Mouse (Mus musculus): Measurements from ENCODE around the gene Pfdn5. TPM values are rescaled to one million over a fixed set of nuclear protein-coding genes. Genes with fewer than 3 reads are reported as not detected.

Gene Pfdn5
- total and polyA plus RNA-seq, 3 experiments: 302 to 7,439 (median 465) TPM

GRCm38 (mm10) chr15:102355871-102356441 is 30.0 kb downstream of the Pfdn5 start:
- Histone ChIP-seq H3K4me3 (ENCODE audit: control insufficient read depth in 1 of 2, insufficient read depth in 1 of 2, low read depth in 2 of 2, low read length in 2 of 2) (no peak overlapping the region), H3K27me3 (ENCODE audit: control insufficient read depth in 1 of 2, insufficient read depth in 2 of 2, low read length in 2 of 2) (peaks cover 8 to 10% of the 10 kb centered on the region in 2 experiments; a peak in 3 of 4 replicates), H3K27ac (ENCODE audit: control insufficient read depth, low read depth, low read length) (no peak overlapping the region), H3K36me3 (ENCODE audit: control insufficient read depth in 1 of 2, insufficient read depth in 2 of 2, low read length in 2 of 2) (no peaks in the 10 kb centered on the region), H3K9me3 (replicated peaks; ENCODE audit: insufficient read depth, low read length) (no peaks in the 10 kb centered on the region), H3K4me1 (ENCODE audit: control insufficient read depth in 1 of 2, insufficient read depth in 2 of 2, low read length in 2 of 2) (peaks cover 0 to 4% of the 10 kb centered on the region in 2 experiments; a peak in 2 of 4 replicates), H3K9ac (ENCODE audit: control insufficient read depth, low read depth, low read length, poor library complexity, severe bottlenecking) (no peak overlapping the region), H3K79me2 (ENCODE audit: control insufficient read depth, insufficient read depth, low read length, poor library complexity) (no peaks in the 10 kb centered on the region)
- TF ChIP-seq EP300 (IDR thresholded peaks at IDR 0.05; ENCODE audit: low read depth in 1 of 2, low read length in 2 of 2) (no peak), CTCF (IDR thresholded peaks at IDR 0.05 in 2 of 3, conservative IDR thresholded peaks at IDR 0.05 in 1 of 3; ENCODE audit: control insufficient read depth in 1 of 3, insufficient read depth in 1 of 3, low read depth in 2 of 3, low read length in 3 of 3, poor library complexity in 1 of 3, severe bottlenecking in 1 of 3) (no peak), POLR2AphosphoS5 (IDR thresholded peaks at IDR 0.05; ENCODE audit: borderline replicate concordance, low read depth, low read length) (no peak), POLR2A (IDR thresholded peaks at IDR 0.05; ENCODE audit: control insufficient read depth in 1 of 2, insufficient read depth in 1 of 2, low read depth in 1 of 2, low read length in 2 of 2, poor library complexity in 1 of 2) (no peak), USF2 (IDR thresholded peaks at IDR 0.05; ENCODE audit: borderline replicate concordance in 1 of 2, insufficient read depth in 1 of 2, low read depth in 1 of 2, low read length in 2 of 2) (no peak), RCOR1 (IDR thresholded peaks at IDR 0.05; ENCODE audit: low read depth, low read length) (no peak)
- no peak for DNase-seq (ENCODE audit: low read depth, low spot score)

DNA sequence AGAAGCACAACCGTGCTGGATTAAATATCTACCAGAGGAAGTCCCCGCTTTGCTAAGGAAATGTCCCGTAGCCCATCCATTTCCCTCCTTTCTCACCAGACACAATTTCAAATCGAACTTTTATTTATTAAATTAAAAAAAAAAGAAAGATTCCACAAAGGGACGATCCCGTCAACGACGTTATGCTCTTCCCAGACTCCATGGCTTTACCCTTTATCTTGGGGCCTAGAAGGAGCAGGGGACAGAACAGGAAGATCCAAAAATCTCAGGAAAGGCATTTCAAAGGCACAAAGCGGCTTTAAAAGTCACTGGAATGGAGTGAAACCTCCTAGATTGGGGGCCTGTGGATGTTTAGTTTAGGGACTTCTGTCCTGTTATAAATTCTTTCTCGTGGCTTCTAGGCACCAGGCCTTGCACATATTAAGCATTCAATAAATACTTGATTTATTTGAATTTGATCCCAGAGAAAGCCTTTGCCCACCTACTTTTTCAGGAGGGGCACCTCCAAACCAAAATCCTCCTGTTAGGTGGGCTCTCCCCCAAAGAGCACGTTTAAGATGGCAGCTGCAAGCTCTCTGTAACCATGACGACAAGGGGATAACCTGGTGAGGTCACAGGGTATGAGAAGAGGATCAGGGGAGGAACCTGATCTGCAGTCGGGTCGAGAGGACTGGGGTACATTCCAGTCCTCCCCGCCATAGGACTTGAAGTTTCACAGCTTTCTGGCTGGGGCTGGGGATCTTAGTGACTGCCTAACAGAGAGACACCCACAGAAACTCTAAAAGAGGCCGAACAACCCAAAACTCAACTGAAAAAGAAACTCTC is 30.8 kb downstream of the Pfdn5 start:
- no peaks in the 10 kb centered on the region for H3K79me2 ChIP-seq (ENCODE audit: control insufficient read depth, insufficient read depth, low read length, poor library complexity)
- H3K27me3 ChIP-seq (ENCODE audit: control insufficient read depth in 1 of 2, insufficient read depth in 2 of 2, low read length in 2 of 2): peaks cover 8 to 10% of the 10 kb centered on the region in 2 experiments; a peak in 3 of 4 replicates
- no peak overlapping the region for H3K9ac ChIP-seq (ENCODE audit: control insufficient read depth, low read depth, low read length, poor library complexity, severe bottlenecking)
- H3K4me1 ChIP-seq (ENCODE audit: control insufficient read depth in 1 of 2, insufficient read depth in 2 of 2, low read length in 2 of 2): no peaks in the 10 kb centered on the region
- no peaks in the 10 kb centered on the region for H3K9me3 ChIP-seq (replicated peaks; ENCODE audit: insufficient read depth, low read length)
- H3K36me3 ChIP-seq (ENCODE audit: control insufficient read depth in 1 of 2, insufficient read depth in 2 of 2, low read length in 2 of 2): no peaks in the 10 kb centered on the region
- no peak for DNase-seq (ENCODE audit: low read depth, low spot score)
- H3K27ac ChIP-seq (ENCODE audit: control insufficient read depth, low read depth, low read length): no peak overlapping the region
- H3K4me3 ChIP-seq (ENCODE audit: control insufficient read depth in 1 of 2, insufficient read depth in 1 of 2, low read depth in 2 of 2, low read length in 2 of 2): no peak overlapping the region
- TF ChIP-seq KAT2A (conservative IDR thresholded peaks at IDR 0.05; ENCODE audit: low read depth, low read length): no peak

DNA sequence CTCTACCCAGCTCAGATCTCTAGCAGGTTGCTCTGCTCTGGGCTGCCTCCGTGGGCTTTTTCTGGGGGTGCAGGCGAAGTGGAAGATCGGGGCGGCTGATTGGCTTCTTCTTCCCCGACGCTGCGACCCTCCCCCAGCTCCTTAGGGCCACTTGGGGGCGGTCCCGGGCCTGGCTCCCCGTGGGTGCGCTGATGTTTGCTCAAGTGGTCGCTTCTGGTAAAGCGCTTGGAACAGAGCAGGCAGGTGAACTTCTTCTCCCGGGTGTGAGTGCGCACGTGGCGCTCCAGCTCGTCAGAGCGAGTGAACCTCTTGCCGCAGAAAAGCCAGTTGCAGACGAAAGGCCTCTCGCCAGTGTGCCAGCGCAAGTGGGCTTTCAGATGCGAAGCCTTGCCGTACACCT is 32.2 kb downstream of the Pfdn5 start:
- peaks cover 10 to 13% of the 10 kb centered on the region in 2 experiments; a peak in 3 of 4 replicates for H3K27me3 ChIP-seq (ENCODE audit: control insufficient read depth in 1 of 2, insufficient read depth in 2 of 2, low read length in 2 of 2)
- no peak for TF ChIP-seq CHD2 (IDR thresholded peaks at IDR 0.05; ENCODE audit: low read length)
- no peak for DNase-seq (ENCODE audit: low read depth, low spot score)
- H3K4me3 ChIP-seq (ENCODE audit: control insufficient read depth in 1 of 2, insufficient read depth in 1 of 2, low read depth in 2 of 2, low read length in 2 of 2): no peak overlapping the region
- no peak overlapping the region for H3K9ac ChIP-seq (ENCODE audit: control insufficient read depth, low read depth, low read length, poor library complexity, severe bottlenecking)
- H3K4me1 ChIP-seq (ENCODE audit: control insufficient read depth in 1 of 2, insufficient read depth in 2 of 2, low read length in 2 of 2): no peaks in the 10 kb centered on the region
- H3K79me2 ChIP-seq (ENCODE audit: control insufficient read depth, insufficient read depth, low read length, poor library complexity): no peaks in the 10 kb centered on the region
- no peaks in the 10 kb centered on the region for H3K36me3 ChIP-seq (ENCODE audit: control insufficient read depth in 1 of 2, insufficient read depth in 2 of 2, low read length in 2 of 2)
- H3K27ac ChIP-seq (ENCODE audit: control insufficient read depth, low read depth, low read length): no peak overlapping the region
- no peaks in the 10 kb centered on the region for H3K9me3 ChIP-seq (replicated peaks; ENCODE audit: insufficient read depth, low read length)

All from MEL (cell line).